8 mouse cellular contexts compared by ENCODE assay signal in the genomic region with DNA sequence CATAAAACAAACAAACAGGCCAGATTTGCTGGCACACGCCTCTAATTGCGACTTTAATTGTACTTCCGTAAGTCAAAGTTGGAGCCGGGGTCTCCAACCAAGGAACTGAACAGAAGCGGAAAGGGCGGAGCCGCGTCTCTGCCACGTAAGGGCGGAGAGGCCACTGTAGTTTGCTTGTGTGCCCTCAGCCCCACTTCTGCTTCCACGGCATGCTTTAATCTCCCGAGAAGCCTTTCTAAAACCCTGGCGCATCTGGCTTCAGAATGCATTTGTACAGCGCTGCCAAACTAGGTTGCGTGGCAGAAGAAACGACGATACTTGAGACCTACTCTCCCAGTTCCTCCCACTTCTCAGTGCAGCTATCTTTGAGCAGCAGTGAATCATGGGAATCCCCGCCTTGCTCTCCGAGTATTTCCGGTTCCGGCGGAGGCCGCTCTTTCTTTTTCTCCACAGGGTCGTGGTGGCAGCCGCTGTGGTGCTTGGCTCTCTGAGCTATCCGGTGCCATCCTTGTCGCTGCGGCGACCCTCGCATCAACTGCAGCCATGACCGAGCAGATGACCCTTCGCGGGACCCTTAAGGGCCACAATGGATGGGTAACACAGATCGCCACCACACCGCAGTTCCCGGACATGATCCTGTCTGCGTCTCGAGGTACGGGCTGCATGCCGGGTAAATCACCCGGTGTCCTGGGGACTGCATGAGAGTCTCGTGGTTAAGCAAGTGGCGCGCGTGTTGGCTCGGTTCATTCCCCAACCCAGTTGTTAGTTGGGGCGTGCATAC. TPM values are rescaled to one million over a fixed set of nuclear protein-coding genes. Genes with fewer than 3 reads are reported as not detected.
DNase-seq lines count a peak whose midpoint lies in the region; ATAC-seq and TF ChIP-seq lines count a peak whose summit lies in the region.

Gene Rack1 (plus strand): TSS at position 412 of the 781 bp plus-strand sequence.

- no peaks in the 10 kb centered on the region for H3K9me3 ChIP-seq in hindbrain, embryonic 11.5 days (ENCODE audit: control insufficient read depth, low read length)
- no peaks in the 10 kb centered on the region for H3K9me3 ChIP-seq in lung, postnatal 0 days (ENCODE audit: low read length)

- ATAC-seq in hindbrain, embryonic 11.5 days (ENCODE audit: low FRiP score): peak; percentile 93
- ATAC-seq in lung, postnatal 0 days: peak; percentile 93

- H3K4me2 ChIP-seq in hindbrain, embryonic 11.5 days (replicated peaks; ENCODE audit: low read depth, low read length): peak within 1 kb of the TSS; percentile 50
- peak within 1 kb of the TSS; percentile 82 for H3K4me2 ChIP-seq in lung, postnatal 0 days (replicated peaks; ENCODE audit: low read depth, low read length)

- under 1% methylated on average over 47 of the region's 47 CpGs for WGBS in hindbrain, embryonic 11.5 days
- under 1% methylated on average over 47 of the region's 47 CpGs for WGBS in lung, postnatal 0 days

- TF ChIP-seq CTCF in lung, postnatal 0 days (IDR thresholded peaks at IDR 0.05): no peak

- H3K27me3 ChIP-seq in hindbrain, embryonic 11.5 days (ENCODE audit: control insufficient read depth, insufficient read depth, low read length): no peaks in the 10 kb centered on the region
- H3K27me3 ChIP-seq in lung, postnatal 0 days (replicated peaks; ENCODE audit: insufficient read depth, low read length): no peaks in the 10 kb centered on the region

- H3K4me1 ChIP-seq in hindbrain, embryonic 11.5 days (replicated peaks; ENCODE audit: control insufficient read depth, insufficient read depth, low read length): peaks cover 9% of the 10 kb centered on the region
- H3K4me1 ChIP-seq in lung, postnatal 0 days (ENCODE audit: insufficient read depth, low read depth, low read length): peaks cover 12% of the 10 kb centered on the region; the same call in 1 of the 2 replicates

- TF ChIP-seq EP300 in lung, postnatal 0 days (IDR thresholded peaks at IDR 0.05): peak; percentile 75

- peak within 1 kb of the TSS; percentile 71 for H3K4me3 ChIP-seq in hindbrain, embryonic 11.5 days (ENCODE audit: low read depth, low read length)
- peak within 1 kb of the TSS; percentile 72 for H3K4me3 ChIP-seq in lung, postnatal 0 days (ENCODE audit: low read depth, low read length)

- DNase-seq in NIH3T3 (ENCODE audit: low read depth): peak; percentile 92
- peak; percentile 92 for DNase-seq in cerebellum, postnatal 10 days
- DNase-seq in frontal cortex, postnatal 10 days (ENCODE audit: low spot score in 2 of 2): peak; percentile 79 to 87
- peak; percentile 90 for DNase-seq in hindbrain, embryonic 11.5 days (ENCODE audit: low spot score)
- peak; percentile 86 to 89 for DNase-seq in layer of hippocampus, postnatal 10 days (ENCODE audit: low spot score in 2 of 2)
- DNase-seq in lung, postnatal 0 days (ENCODE audit: low spot score): peak; percentile 97
- DNase-seq in ovary, postnatal 10 days (ENCODE audit: low spot score): peak; percentile 84
- peak; percentile 91 for DNase-seq in thymus, postnatal 0 days (ENCODE audit: low spot score)

- peaks cover 10% of the 10 kb centered on the region; the same call in 1 of the 2 replicates for H3K36me3 ChIP-seq in hindbrain, embryonic 11.5 days (ENCODE audit: control insufficient read depth, insufficient read depth, low read length)
- H3K36me3 ChIP-seq in lung, postnatal 0 days (ENCODE audit: insufficient read depth, low read length): peaks cover 27% of the 10 kb centered on the region; the same call in 1 of the 2 replicates

- H3K27ac ChIP-seq in hindbrain, embryonic 11.5 days (ENCODE audit: low read depth, low read length): peak within 1 kb of the TSS; percentile 89
- H3K27ac ChIP-seq in lung, postnatal 0 days (ENCODE audit: low read length): peak within 1 kb of the TSS; percentile 91

- H3K9ac ChIP-seq in hindbrain, embryonic 11.5 days (ENCODE audit: low read depth, low read length): peak within 1 kb of the TSS; percentile 87
- peak within 1 kb of the TSS; percentile 86 for H3K9ac ChIP-seq in lung, postnatal 0 days (replicated peaks; ENCODE audit: low read depth)

RNA-seq across cellular contexts. Expression of gene Rack1, which starts in this region (rescaled TPM):
- polyA plus RNA-seq in hindbrain, embryonic 11.5 days (2014; fragmentation: Nextera tagmentation; extraction: Ambion mirVana): 654 and 661 TPM in 2 replicates
- 100 to 1,000 TPM; 336 to 363 TPM for total RNA-seq in layer of hippocampus, postnatal 10 days (2021)
- 404 and 434 TPM in 2 replicates for polyA plus RNA-seq in lung, postnatal 0 days (2015; fragmentation: Nextera tagmentation; extraction: Ambion mirVana)
- polyA plus RNA-seq in thymus, postnatal 0 days (2015; fragmentation: Nextera tagmentation; extraction: Ambion mirVana): 988 and 1,015 TPM in 2 replicates

Comparison
In these comparisons a context has a peak if more than half of its experiments do, and no peak if none do; other contexts are left out.
1. Peak in every context shown above with its lines: DNase-seq, ATAC-seq, H3K4me3 ChIP-seq and H3K27ac ChIP-seq.